Mouse (Mus musculus): Measurements from ENCODE around the gene Commd1. TPM values are rescaled to one million over a fixed set of nuclear protein-coding genes. Genes with fewer than 3 reads are reported as not detected.

Gene Commd1
- total and polyA plus RNA-seq, 3 experiments = 102 to 113 TPM; not detected in 1

GRCm38 (mm10) chr11:22981543-22981950 is 635 bp downstream of the Commd1 start:
- no peaks in the 10 kb centered on the region for H3K27me3 ChIP-seq (ENCODE audit: control insufficient read depth in 1 of 2, insufficient read depth in 2 of 2, low read length in 2 of 2)
- peaks cover 0 to 38% of the 10 kb centered on the region in 2 experiments; a peak in 2 of 4 replicates for H3K36me3 ChIP-seq (ENCODE audit: control insufficient read depth in 1 of 2, insufficient read depth in 2 of 2, low read length in 2 of 2)
- H3K79me2 ChIP-seq (ENCODE audit: control insufficient read depth, insufficient read depth, low read length, poor library complexity) = peaks cover 40% of the 10 kb centered on the region
- peak overlapping the region; percentile 73 for H3K9ac ChIP-seq (ENCODE audit: control insufficient read depth, low read depth, low read length, poor library complexity, severe bottlenecking)
- no peaks in the 10 kb centered on the region for H3K9me3 ChIP-seq (replicated peaks; ENCODE audit: insufficient read depth, low read length)
- H3K4me1 ChIP-seq (ENCODE audit: control insufficient read depth in 1 of 2, insufficient read depth in 2 of 2, low read length in 2 of 2) = peaks cover 9 to 18% of the 10 kb centered on the region in 2 experiments; a peak in 3 of 4 replicates
- DNase-seq (ENCODE audit: low read depth, low spot score) = no peak
- H3K4me3 ChIP-seq (ENCODE audit: control insufficient read depth in 1 of 2, insufficient read depth in 1 of 2, low read depth in 2 of 2, low read length in 2 of 2) = peak overlapping the region; percentile 60 to 65
- peak overlapping the region; percentile 88 for H3K27ac ChIP-seq (ENCODE audit: control insufficient read depth, low read depth, low read length)
- peak in 1 of 2 experiments; percentile 54; a peak in 2 of 4 replicates for TF ChIP-seq EP300 (IDR thresholded peaks at IDR 0.05; ENCODE audit: low read depth in 1 of 2, low read length in 2 of 2)
- no peak for TF ChIP-seq ZMIZ1 (IDR thresholded peaks at IDR 0.05; ENCODE audit: low read depth, low read length)
- TF ChIP-seq ETS1 (IDR thresholded peaks at IDR 0.05; ENCODE audit: low read depth, low read length) = no peak
- TF ChIP-seq POLR2AphosphoS5 (IDR thresholded peaks at IDR 0.05; ENCODE audit: borderline replicate concordance, low read depth, low read length) = no peak
- no peak for TF ChIP-seq HCFC1 (IDR thresholded peaks at IDR 0.05; ENCODE audit: low read depth, low read length)
- TF ChIP-seq KAT2A (conservative IDR thresholded peaks at IDR 0.05; ENCODE audit: low read depth, low read length) = no peak
- TF ChIP-seq RAD21 (IDR thresholded peaks at IDR 0.05; ENCODE audit: low read depth, low read length) = no peak
- no peak for TF ChIP-seq GABPA (IDR thresholded peaks at IDR 0.05; ENCODE audit: low read depth, low read length)
- TF ChIP-seq MEF2A (IDR thresholded peaks at IDR 0.05; ENCODE audit: extremely low read depth, insufficient replicate concordance, low read depth, low read length, poor library complexity, severe bottlenecking) = no peak
- no peak for TF ChIP-seq CTCF (IDR thresholded peaks at IDR 0.05 in 2 of 3, conservative IDR thresholded peaks at IDR 0.05 in 1 of 3; ENCODE audit: control insufficient read depth in 1 of 3, insufficient read depth in 1 of 3, low read depth in 2 of 3, low read length in 3 of 3, poor library complexity in 1 of 3, severe bottlenecking in 1 of 3)
- no peak for TF ChIP-seq TCF12 (IDR thresholded peaks at IDR 0.05; ENCODE audit: low read depth, low read length)
- TF ChIP-seq MAX (IDR thresholded peaks at IDR 0.05; ENCODE audit: low read length) = peak; percentile 57
- no peak for TF ChIP-seq GATA1 (IDR thresholded peaks at IDR 0.05; ENCODE audit: low read depth, low read length)
- TF ChIP-seq MAZ (IDR thresholded peaks at IDR 0.05; ENCODE audit: low read depth, low read length) = no peak
- no peak for TF ChIP-seq ELF1 (IDR thresholded peaks at IDR 0.05; ENCODE audit: low read depth, low read length)
- peak; percentile 54; the same call in 1 of the 2 replicates for TF ChIP-seq ZNF384 (IDR thresholded peaks at IDR 0.05; ENCODE audit: low read depth, low read length)
- TF ChIP-seq CHD2 (IDR thresholded peaks at IDR 0.05; ENCODE audit: low read length) = no peak
- TF ChIP-seq USF2 (IDR thresholded peaks at IDR 0.05; ENCODE audit: borderline replicate concordance in 1 of 2, insufficient read depth in 1 of 2, low read depth in 1 of 2, low read length in 2 of 2) = no peak
- TF ChIP-seq TAL1 (IDR thresholded peaks at IDR 0.05; ENCODE audit: low read length) = no peak
- TF ChIP-seq BHLHE40 (IDR thresholded peaks at IDR 0.05; ENCODE audit: borderline replicate concordance, low read depth, low read length) = no peak
- TF ChIP-seq SIN3A (IDR thresholded peaks at IDR 0.05; ENCODE audit: low read length) = peak; percentile 66
- TF ChIP-seq SMC3 (IDR thresholded peaks at IDR 0.05; ENCODE audit: low read depth, low read length) = no peak
- TF ChIP-seq ZKSCAN1 (IDR thresholded peaks at IDR 0.05; ENCODE audit: low read depth, low read length) = no peak
- TF ChIP-seq CHD1 (IDR thresholded peaks at IDR 0.05; ENCODE audit: low read depth, low read length) = no peak; the same call in 1 of the 2 replicates
- TF ChIP-seq POLR2AphosphoS2 (IDR thresholded peaks at IDR 0.05; ENCODE audit: low read length) = no peak
- TF ChIP-seq MYC (IDR thresholded peaks at IDR 0.05; ENCODE audit: low read depth, low read length) = peak; percentile 54; the same call in 1 of the 2 replicates
- TF ChIP-seq MXI1 (IDR thresholded peaks at IDR 0.05; ENCODE audit: low read depth, low read length) = no peak; the same call in 1 of the 2 replicates
- no peak for TF ChIP-seq MYB (IDR thresholded peaks at IDR 0.05; ENCODE audit: low read depth, low read length)
- no peak for TF ChIP-seq RCOR1 (IDR thresholded peaks at IDR 0.05; ENCODE audit: low read depth, low read length)
- no peak for TF ChIP-seq NRF1 (IDR thresholded peaks at IDR 0.05; ENCODE audit: insufficient read depth, low read depth, low read length, poor library complexity, severe bottlenecking)
- no peak for TF ChIP-seq POLR2A (IDR thresholded peaks at IDR 0.05; ENCODE audit: control insufficient read depth in 1 of 2, insufficient read depth in 1 of 2, low read depth in 1 of 2, low read length in 2 of 2, poor library complexity in 1 of 2)
- TF ChIP-seq UBTF (IDR thresholded peaks at IDR 0.05; ENCODE audit: borderline replicate concordance, insufficient read depth, low read depth, low read length) = no peak
- TF ChIP-seq USF1 (IDR thresholded peaks at IDR 0.05; ENCODE audit: low read depth, low read length) = no peak
- no peak for TF ChIP-seq ZC3H11A (IDR thresholded peaks at IDR 0.05; ENCODE audit: low read depth, low read length)
